Mouse (Mus musculus) neural tube, embryonic 13.5 days (tissue): Measurements from ENCODE around the gene F2rl1. TPM values are rescaled to one million over a fixed set of nuclear protein-coding genes. Genes with fewer than 3 reads are reported as not detected.

Experiments used
- ATAC-seq: fragments of 200-750 bp; cut with Nextera tagmentation; 2 replicates; pipeline ENCODE4 v1.8.0; 2017; ENCODE audit warnings: low read depth, mild to moderate bottlenecking, moderate TSS enrichment, moderate library complexity
- H3K27ac ChIP-seq: fragments of 300-500 bp; sonication (generic); replicated peaks from 2 replicates; pipeline ENCODE4 v1.5.1; 2015; ENCODE audit warnings: moderate library complexity, mild to moderate bottlenecking, inconsistent platforms
- H3K27me3 ChIP-seq: fragments of 300-500 bp; sonication (generic); 2 replicates; pipeline ENCODE4 v1.6.1; 2015; ENCODE audit warnings: mild to moderate bottlenecking, inconsistent platforms
- H3K36me3 ChIP-seq: fragments of 300-500 bp; sonication (generic); 2 replicates; pipeline ENCODE4 v1.6.1; 2015; ENCODE audit warnings: mild to moderate bottlenecking, inconsistent platforms
- H3K4me1 ChIP-seq: fragments of 300-500 bp; sonication (generic); replicated peaks from 2 replicates; pipeline ENCODE4 v1.6.1; 2015; ENCODE audit warnings: inconsistent platforms
- H3K4me2 ChIP-seq: fragments of 300-500 bp; sonication (generic); 2 replicates; pipeline ENCODE4 v1.6.1; 2015; ENCODE audit warnings: inconsistent platforms, mild to moderate bottlenecking, moderate library complexity
- H3K4me3 ChIP-seq: fragments of 300-500 bp; sonication (generic); 2 replicates; pipeline ENCODE4 v1.5.1; 2015; ENCODE audit warnings: mild to moderate bottlenecking, inconsistent platforms
- H3K9ac ChIP-seq: fragments of 300-500 bp; sonication (generic); 2 replicates; pipeline ENCODE4 v1.6.1; 2015; ENCODE audit warnings: moderate library complexity, mild to moderate bottlenecking, inconsistent platforms
- H3K9me3 ChIP-seq: fragments of 300-500 bp; sonication (generic); 2 replicates; pipeline ENCODE4 v1.6.1; 2016; ENCODE audit warnings: inconsistent platforms
- WGBS: fragments of 180-500 bp; shearing (Covaris S2); methylation state at CpG from one replicate; pipeline ENCODE4 v1.1.7; 2015; 5-methylcytosine and 5-hydroxymethylcytosine counted together
- polyA plus RNA-seq: library from polyadenylated mRNA; unstranded; fragments of >200 nt; fragmentation: Nextera tagmentation; extraction: Ambion mirVana; gene quantifications from 2 replicates; pipeline ENCODE4 v1.2.1, GENCODE M21; 2015

Gene F2rl1
- polyA plus RNA-seq, 1 experiment from 2014 or later = not detected

- Histone ChIP-seq H3K36me3 (no peaks in the 10 kb centered on the region), H3K9me3 (no peaks in the 10 kb centered on the region), H3K27me3 (peaks cover 31% of the 10 kb centered on the region), H3K4me2 (no peak overlapping the region), H3K9ac (no peak overlapping the region), H3K4me1 (peaks cover 26% of the 10 kb centered on the region), H3K27ac (no peak overlapping the region), H3K4me3 (no peak overlapping the region)
- ATAC-seq = no peak
- WGBS = 26% methylated on average over 9 of the region's 9 CpGs
These were observed 6.4 kb upstream of the F2rl1 start for GRCm38 (mm10) chr13:95531273-95532045.

GRCm38 (mm10) chr13:95529246-95529645, 4.2 kb upstream of the F2rl1 start:
- H3K27me3 ChIP-seq = peaks cover 50% of the 10 kb centered on the region
- no peak overlapping the region for H3K9ac ChIP-seq
- no peak overlapping the region for H3K4me2 ChIP-seq
- no peak for ATAC-seq
- H3K4me3 ChIP-seq = no peak overlapping the region
- no peaks in the 10 kb centered on the region for H3K36me3 ChIP-seq
- no peaks in the 10 kb centered on the region for H3K9me3 ChIP-seq
- WGBS = 88% methylated on average over 2 of the region's 2 CpGs
- H3K27ac ChIP-seq = no peak overlapping the region
- H3K4me1 ChIP-seq = peaks cover 18% of the 10 kb centered on the region

GRCm38 (mm10) chr13:95524424-95524673, 678 bp downstream of the F2rl1 start:
- Histone ChIP-seq H3K27me3 (peaks cover 57% of the 10 kb centered on the region), H3K4me2 (peak overlapping the region; percentile 65), H3K9me3 (no peaks in the 10 kb centered on the region), H3K9ac (peak overlapping the region; percentile 41; the same call in 1 of the 2 replicates), H3K27ac (no peak overlapping the region), H3K4me3 (peak overlapping the region; percentile 38), H3K36me3 (no peaks in the 10 kb centered on the region), H3K4me1 (peaks cover 14% of the 10 kb centered on the region)
- WGBS = 1% methylated on average over 13 of the region's 13 CpGs
- no peak; the same call in 1 of the 2 replicates for ATAC-seq

- peak overlapping the region; percentile 38 for H3K4me3 ChIP-seq
- peaks cover 14% of the 10 kb centered on the region for H3K4me1 ChIP-seq
- 3% methylated on average over 29 of the region's 29 CpGs for WGBS
- H3K36me3 ChIP-seq = no peaks in the 10 kb centered on the region
- peak overlapping the region; percentile 65 for H3K4me2 ChIP-seq
- peaks cover 54% of the 10 kb centered on the region for H3K27me3 ChIP-seq
- H3K9ac ChIP-seq = 0 out of 2 replicates have a peak overlapping the region, but pooled peaks have one; percentile 41
- no peak overlapping the region for H3K27ac ChIP-seq
- 0 out of 2 replicates have a peak, but pooled peaks have one; percentile 7 for ATAC-seq
- H3K9me3 ChIP-seq = no peaks in the 10 kb centered on the region
These were observed 1.2 kb downstream of the F2rl1 start for GRCm38 (mm10) chr13:95523659-95524423.

- no peaks in the 10 kb centered on the region for H3K36me3 ChIP-seq
- WGBS = 82% methylated on average over 10 of the region's 10 CpGs
- no peak overlapping the region for H3K4me2 ChIP-seq
- no peak for ATAC-seq
- no peak overlapping the region for H3K9ac ChIP-seq
- no peak overlapping the region for H3K4me3 ChIP-seq
- peaks cover 44% of the 10 kb centered on the region for H3K27me3 ChIP-seq
- H3K4me1 ChIP-seq = peaks cover 14% of the 10 kb centered on the region
- no peaks in the 10 kb centered on the region for H3K9me3 ChIP-seq
- H3K27ac ChIP-seq = no peak overlapping the region
These were observed 2.9 kb downstream of the F2rl1 start for GRCm38 (mm10) chr13:95522176-95522575.

- WGBS = 93% methylated on average over 6 of the region's 6 CpGs
These were observed 4.0 kb downstream of the F2rl1 start for GRCm38 (mm10) chr13:95521029-95521428.

GRCm38 (mm10) chr13:95514756-95515155, 10.3 kb downstream of the F2rl1 start:
- WGBS = 88% methylated on average over 4 of the region's 4 CpGs
- ATAC-seq = no peak
- Histone ChIP-seq H3K9me3 (no peaks in the 10 kb centered on the region), H3K27me3 (no peaks in the 10 kb centered on the region), H3K27ac (no peak overlapping the region), H3K4me1 (no peaks in the 10 kb centered on the region), H3K4me3 (no peak overlapping the region), H3K36me3 (no peaks in the 10 kb centered on the region), H3K4me2 (no peak overlapping the region), H3K9ac (no peak overlapping the region)

More at GRCm38 (mm10) chr13:95521029-95521428, 4.0 kb downstream of the F2rl1 start:
- no peak for ATAC-seq
- Histone ChIP-seq H3K4me2 (no peak overlapping the region), H3K9ac (no peak overlapping the region), H3K9me3 (no peaks in the 10 kb centered on the region), H3K27ac (no peak overlapping the region), H3K4me1 (peaks cover 14% of the 10 kb centered on the region), H3K4me3 (no peak overlapping the region), H3K36me3 (no peaks in the 10 kb centered on the region), H3K27me3 (peaks cover 33% of the 10 kb centered on the region)

GRCm38 (mm10) chr13:95510054-95510453, 15.0 kb downstream of the F2rl1 start:
- Histone ChIP-seq H3K27me3 (no peaks in the 10 kb centered on the region), H3K4me3 (no peak overlapping the region), H3K36me3 (no peaks in the 10 kb centered on the region), H3K9ac (no peak overlapping the region), H3K4me2 (no peak overlapping the region), H3K27ac (no peak overlapping the region), H3K9me3 (no peaks in the 10 kb centered on the region), H3K4me1 (no peaks in the 10 kb centered on the region)
- ATAC-seq = no peak
- WGBS = 91% methylated on average over 5 of the region's 5 CpGs

GRCm38 (mm10) chr13:95503279-95503917, 21.6 kb downstream of the F2rl1 start:
- H3K27me3 ChIP-seq = no peaks in the 10 kb centered on the region
- H3K4me3 ChIP-seq = no peak overlapping the region
- H3K4me2 ChIP-seq = no peak overlapping the region
- no peak overlapping the region for H3K9ac ChIP-seq
- ATAC-seq = no peak
- 69% methylated on average over 8 of the region's 8 CpGs for WGBS
- no peaks in the 10 kb centered on the region for H3K9me3 ChIP-seq
- H3K4me1 ChIP-seq = no peaks in the 10 kb centered on the region
- no peaks in the 10 kb centered on the region for H3K36me3 ChIP-seq
- no peak overlapping the region for H3K27ac ChIP-seq

- no peak overlapping the region for H3K4me2 ChIP-seq
- no peaks in the 10 kb centered on the region for H3K4me1 ChIP-seq
- no peak overlapping the region for H3K27ac ChIP-seq
- H3K9ac ChIP-seq = no peak overlapping the region
- WGBS = 92% methylated on average over 3 of the region's 3 CpGs
- H3K36me3 ChIP-seq = no peaks in the 10 kb centered on the region
- no peak overlapping the region for H3K4me3 ChIP-seq
- ATAC-seq = no peak
- H3K27me3 ChIP-seq = no peaks in the 10 kb centered on the region
- no peaks in the 10 kb centered on the region for H3K9me3 ChIP-seq
These were observed 28.4 kb downstream of the F2rl1 start for GRCm38 (mm10) chr13:95496601-95497000.

- no peak for ATAC-seq
- Histone ChIP-seq H3K9ac (no peak overlapping the region), H3K4me3 (no peak overlapping the region), H3K36me3 (no peaks in the 10 kb centered on the region), H3K27ac (no peak overlapping the region), H3K9me3 (no peaks in the 10 kb centered on the region), H3K4me1 (no peaks in the 10 kb centered on the region), H3K4me2 (no peak overlapping the region), H3K27me3 (no peaks in the 10 kb centered on the region)
- 83% methylated on average over 8 of the region's 8 CpGs for WGBS
These were observed 30.2 kb downstream of the F2rl1 start for GRCm38 (mm10) chr13:95494812-95495211.

- no peak overlapping the region for H3K27ac ChIP-seq
- no peaks in the 10 kb centered on the region for H3K4me1 ChIP-seq
- no peak for ATAC-seq
- no peaks in the 10 kb centered on the region for H3K27me3 ChIP-seq
- no peak overlapping the region for H3K9ac ChIP-seq
- H3K9me3 ChIP-seq = no peaks in the 10 kb centered on the region
- WGBS = 64% methylated on average over 5 of the region's 5 CpGs
- H3K36me3 ChIP-seq = no peaks in the 10 kb centered on the region
- H3K4me3 ChIP-seq = no peak overlapping the region
- H3K4me2 ChIP-seq = no peak overlapping the region
These were observed 31.7 kb downstream of the F2rl1 start for GRCm38 (mm10) chr13:95493296-95493695.
